Mouse (Mus musculus) kidney, adult 8-10 months (tissue): ENCODE results near the gene Cmtm7.

Experiments
- DNase-seq, 2 experiments: peaks; one replicate each; pipeline ENCODE4 v3.0.0; 2022

Cmtm7 gene

GRCm38 (mm10) chr9:114710345-114710744 is 71.3 kb downstream of the Cmtm7 start:
- peak in 1 of 2 experiments; percentile 54 for DNase-seq

DNA sequence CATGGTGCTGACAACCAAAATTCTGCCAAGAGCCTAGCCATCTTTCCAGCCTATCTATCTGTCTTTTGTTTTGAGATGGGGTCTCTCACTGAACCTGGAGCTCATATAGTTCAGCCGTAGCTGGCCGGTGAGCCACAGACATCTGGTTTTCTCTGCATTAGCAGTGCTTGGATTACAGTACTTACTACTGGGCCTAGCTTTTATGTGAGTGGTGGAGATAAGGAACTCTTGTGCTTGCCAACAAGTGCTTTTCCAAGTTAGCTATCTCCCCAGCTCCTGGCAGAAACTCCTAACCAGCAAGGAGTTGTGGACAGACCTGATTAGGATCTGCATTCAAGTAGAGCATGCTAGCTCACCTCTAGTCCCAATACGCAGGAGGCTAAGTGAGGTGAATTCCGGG is 73.9 kb downstream of the Cmtm7 start:
- DNase-seq: no peak
